Mouse (Mus musculus) testis, adult 2 months (tissue): Measurements from ENCODE around the gene 4930404N11Rik.

Experiments used
- CTCF ChIP-seq: fragments of 200-500 bp; IDR thresholded peaks from 2 replicates; pipeline ENCODE4 v1.5.1; 2012; ENCODE audit warnings: low read depth, mild to moderate bottlenecking, inconsistent platforms, low read length, moderate library complexity; ENCODE audit not compliant: control insufficient read depth, insufficient read depth, insufficient replicate concordance
- POLR2A ChIP-seq: fragments of 200-500 bp; IDR thresholded peaks from 2 replicates; pipeline ENCODE4 v1.6.1; 2012; ENCODE audit warnings: low read depth, mild to moderate bottlenecking, inconsistent platforms, low read length, moderate library complexity; ENCODE audit not compliant: control insufficient read depth

- TF ChIP-seq CTCF (no peak), POLR2A (no peak)
Observed at GRCm38 (mm10) chr10:81379183-81379553, 13.6 kb upstream of the 4930404N11Rik start.
